Mouse (Mus musculus) layer of hippocampus, postnatal 14 days (tissue): Measurements from ENCODE around the gene Sytl2. TPM values are rescaled to one million over a fixed set of nuclear protein-coding genes. Genes with fewer than 3 reads are reported as not detected.

Experiments
- DNase-seq, 2 experiments: peaks; one replicate each; pipeline ENCODE4 v3.0.0; 2021 to 2022; ENCODE audit warnings: low spot score in 2 of 2, mixed read lengths in 1 of 2
- total RNA-seq, 2 experiments: library from RNA; stranded (reverse); gene quantifications; 2 replicates each; pipeline ENCODE4 v1.2.3; 2021

The Sytl2 gene
- total RNA-seq, 2 experiments from 2014 or later, result 36.6 to 45.3 TPM

DNA sequence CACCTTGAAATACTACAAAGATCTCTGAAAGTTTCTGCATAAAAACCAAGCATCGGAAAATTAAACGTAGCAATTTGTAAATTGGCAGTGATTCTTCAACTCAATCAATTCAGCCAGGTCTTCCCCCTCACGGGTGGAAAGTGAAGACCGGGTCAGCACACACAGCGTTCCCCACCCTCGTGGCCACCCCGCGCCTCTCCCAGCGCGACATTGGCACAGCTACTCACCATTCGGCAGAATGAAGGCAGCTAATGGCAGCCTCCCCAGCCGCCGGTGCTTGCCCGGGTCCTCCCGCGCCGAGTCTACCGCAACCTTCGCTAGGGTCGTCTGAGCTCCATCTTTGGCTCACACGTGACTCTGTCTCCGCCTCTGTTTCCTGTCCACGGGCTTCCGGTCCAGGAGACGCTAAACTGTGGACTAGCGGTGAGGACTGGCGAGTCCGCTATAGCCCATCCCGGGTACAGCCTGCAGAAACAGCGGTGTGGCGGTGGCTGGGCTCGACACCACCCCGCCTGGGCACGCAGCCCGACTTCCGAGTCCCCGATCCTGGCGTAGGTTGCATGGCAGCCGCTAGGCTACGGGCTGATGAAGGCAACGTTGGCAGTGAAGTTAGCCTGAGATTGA, 154.9 kb downstream of the Sytl2 start, which contains the start of gene Tmem126a:
Gene Tmem126a (minus strand): TSS at position 385 of the 624 bp plus-strand sequence.
- DNase-seq, result peak; percentile 81 to 89

GRCm38 (mm10) chr7:90457517-90457916, 155.5 kb downstream of the Sytl2 start:
- no peak for DNase-seq

Other genes starting within 250 kb of the Sytl2 start
- gene Picalm, start 172.0 kb upstream of the Sytl2 start, total RNA-seq, result 100 to 1,000 TPM; 166 to 172 TPM
- gene Ccdc83, start 36.5 kb upstream of the Sytl2 start, total RNA-seq, result not detected
- gene Ccdc89, start 124.3 kb downstream of the Sytl2 start, total RNA-seq, result under 1 TPM; 0.83 to 0.97 TPM
- 10 to 100 TPM; 70.6 to 83.1 TPM for gene Crebzf, start 140.5 kb downstream of the Sytl2 start, total RNA-seq
- 10 to 100 TPM; 42.4 to 44.7 TPM for gene Tmem126a, start 155.0 kb downstream of the Sytl2 start, total RNA-seq
- 10 to 100 TPM; 22.2 to 25.7 TPM for gene Tmem126b, start 173.7 kb downstream of the Sytl2 start, total RNA-seq
- 100 to 1,000 TPM; 273 to 318 TPM for gene Dlg2, start 174.4 kb downstream of the Sytl2 start, total RNA-seq